Mouse (Mus musculus) left cerebral cortex, postnatal 4 days (tissue): ENCODE measurements around the gene Tssk6. TPM values are rescaled to one million over a fixed set of nuclear protein-coding genes. Genes with fewer than 3 reads are reported as not detected.
"Not testable (repeated sequence)": the region's sequence is repeated elsewhere in the genome, so short reads cannot be mapped to it uniquely, and the experiment has no call there.

ENCODE experiments used
- DNase-seq: peaks from one replicate; pipeline ENCODE4 v3.0.0-alpha.2; 2022
- intact Hi-C: fragments of 180-260 bp; cut with DNase I; formaldehyde crosslinking; loops from one replicate; pipeline ENCODE4 v1.15.1; 2025
- total RNA-seq, 2 experiments: library from RNA; stranded (reverse); gene quantifications; 2 replicates each; pipeline ENCODE4 v1.2.3; 2021

The Tssk6 gene
- total RNA-seq, 2 experiments from 2014 or later = not detected

GRCm38 (mm10) chr8:69914526-69914925 is 12.5 kb downstream of the Tssk6 start:
- intact Hi-C loops = loop anchor here (10.0 kb wide), 3 partner anchors 120 to 320 kb away; partner anchors contain the start of genes Armc6 and Sugp2
- DNase-seq = no peak

- DNase-seq = peak; percentile 46
- intact Hi-C loops = loop anchor here (10.0 kb wide), 3 partner anchors 119 to 319 kb away; partner anchors contain the start of genes Armc6 and Sugp2
Observed at GRCm38 (mm10) chr8:69915748-69916147, 13.8 kb downstream of the Tssk6 start.

GRCm38 (mm10) chr8:69918506-69918905 is 16.5 kb downstream of the Tssk6 start:
- no peak for DNase-seq
- intact Hi-C loops = loop anchor here (10.0 kb wide), 3 partner anchors 116 to 316 kb away; partner anchors contain the start of genes Armc6 and Sugp2

- peak; percentile 66 for DNase-seq
- intact Hi-C loops = loop anchor here (10.0 kb wide), 3 partner anchors 116 to 316 kb away; partner anchors contain the start of genes Armc6 and Sugp2
Observed at GRCm38 (mm10) chr8:69919010-69919409, 17.0 kb downstream of the Tssk6 start.

GRCm38 (mm10) chr8:69919876-69920662 is 18.1 kb downstream of the Tssk6 start:
- intact Hi-C loops = loop anchor here (10.0 kb wide), 3 partner anchors 115 to 315 kb away; partner anchors contain the start of genes Armc6 and Sugp2

GRCm38 (mm10) chr8:69921141-69921540 is 19.2 kb downstream of the Tssk6 start:
- no peak for DNase-seq
- intact Hi-C loops = no loop called here

More at GRCm38 (mm10) chr8:69919876-69920662, 18.1 kb downstream of the Tssk6 start:
- no peak for DNase-seq

GRCm38 (mm10) chr8:69923986-69924385 is 22.0 kb downstream of the Tssk6 start:
- intact Hi-C loops = no loop called here
- DNase-seq = no peak

GRCm38 (mm10) chr8:69926901-69927300 is 24.9 kb downstream of the Tssk6 start:
- intact Hi-C loops = no loop called here

GRCm38 (mm10) chr8:69933811-69934210 is 31.8 kb downstream of the Tssk6 start:
- DNase-seq = no peak
- intact Hi-C loops = no loop called here

More at GRCm38 (mm10) chr8:69926901-69927300, 24.9 kb downstream of the Tssk6 start:
- no peak for DNase-seq

- intact Hi-C loops = no loop called here
- no peak for DNase-seq
Observed at GRCm38 (mm10) chr8:69934582-69934981, 32.6 kb downstream of the Tssk6 start.

GRCm38 (mm10) chr8:69935431-69935830 is 33.4 kb downstream of the Tssk6 start:
- intact Hi-C loops = no loop called here
- DNase-seq = no peak

GRCm38 (mm10) chr8:69936050-69936794 is 34.2 kb downstream of the Tssk6 start:
- DNase-seq = no peak
- intact Hi-C loops = no loop called here

- intact Hi-C loops = no loop called here
- DNase-seq = no peak
Observed at GRCm38 (mm10) chr8:69937466-69937865, 35.5 kb downstream of the Tssk6 start.

GRCm38 (mm10) chr8:69938245-69938982 is 36.4 kb downstream of the Tssk6 start:
- no peak for DNase-seq
- intact Hi-C loops = no loop called here

GRCm38 (mm10) chr8:69939633-69940032 is 37.6 kb downstream of the Tssk6 start:
- intact Hi-C loops = no loop called here
- no peak for DNase-seq

GRCm38 (mm10) chr8:69940386-69940785 is 38.4 kb downstream of the Tssk6 start:
- intact Hi-C loops = no loop called here
- DNase-seq = no peak

- DNase-seq, intact Hi-C loops: not testable (repeated sequence)
Observed at GRCm38 (mm10) chr8:69942495-69942894, 40.5 kb downstream of the Tssk6 start.

- no peak for DNase-seq
- intact Hi-C loops = no loop called here
Observed at GRCm38 (mm10) chr8:69950300-69950699, 48.3 kb downstream of the Tssk6 start.
